Mouse (Mus musculus): ENCODE measurements at regions not wholly inside any gene's neighbourhood (a gene's known extent, or its start where the extent isn't known, plus 50 kb on each side); places are given as distances from the start of the nearest gene placed in this dataset.
A peak's percentile ranks its signal among the peaks of the same experiment; 100 is the strongest.

- Histone ChIP-seq H3K36me3 (ENCODE audit: control insufficient read depth, insufficient read depth, low read length) (no peaks in the 10 kb centered on the region), H3K27ac (ENCODE audit: low read length) (no peak overlapping the region), H3K27me3 (replicated peaks; ENCODE audit: control insufficient read depth, insufficient read depth, low read length) (no peaks in the 10 kb centered on the region), H3K9me3 (ENCODE audit: control insufficient read depth, low read length) (no peaks in the 10 kb centered on the region), H3K9ac (ENCODE audit: low read depth, low read length) (no peak overlapping the region), H3K4me2 (ENCODE audit: low read depth, low read length) (no peak overlapping the region), H3K4me1 (ENCODE audit: control insufficient read depth, insufficient read depth, low read length) (no peaks in the 10 kb centered on the region), H3K4me3 (ENCODE audit: low read length) (no peak overlapping the region)
- 84% methylated on average over 4 of the region's 4 CpGs for WGBS
- ATAC-seq: no peak
These were observed 288.2 kb downstream of the Lrig3 start for GRCm38 (mm10) chr10:126254198-126254597.

DNA sequence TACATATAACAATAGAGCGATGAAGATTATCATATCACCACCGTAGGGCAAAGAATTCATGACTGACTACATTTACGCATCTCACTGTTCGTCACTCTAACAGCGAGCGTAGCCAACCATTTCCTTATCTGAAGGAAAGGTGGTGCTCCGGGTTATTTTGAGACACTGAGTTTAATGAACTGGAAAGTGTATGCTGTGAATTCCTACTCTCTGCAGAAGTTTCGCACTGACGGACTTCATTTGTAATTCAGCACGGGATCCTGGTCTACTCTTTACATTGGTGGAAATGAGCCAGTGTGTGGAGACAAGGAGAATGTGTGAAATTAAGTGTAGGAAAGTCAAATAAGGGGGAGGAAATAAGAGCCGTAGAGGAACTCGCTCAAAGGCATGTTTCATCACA, 283.2 kb downstream of the Lrig3 start:
- H3K4me3 ChIP-seq (ENCODE audit: low read length): no peak overlapping the region
- no peak overlapping the region for H3K27ac ChIP-seq (ENCODE audit: low read length)
- no peaks in the 10 kb centered on the region for H3K27me3 ChIP-seq (replicated peaks; ENCODE audit: control insufficient read depth, insufficient read depth, low read length)
- H3K4me1 ChIP-seq (ENCODE audit: control insufficient read depth, insufficient read depth, low read length): no peaks in the 10 kb centered on the region
- no peak for ATAC-seq
- 87% methylated on average over 12 of the region's 12 CpGs for WGBS
- no peaks in the 10 kb centered on the region for H3K9me3 ChIP-seq (ENCODE audit: control insufficient read depth, low read length)
- H3K36me3 ChIP-seq (ENCODE audit: control insufficient read depth, insufficient read depth, low read length): no peaks in the 10 kb centered on the region
- H3K4me2 ChIP-seq (ENCODE audit: low read depth, low read length): no peak overlapping the region
- H3K9ac ChIP-seq (ENCODE audit: low read depth, low read length): no peak overlapping the region

DNA sequence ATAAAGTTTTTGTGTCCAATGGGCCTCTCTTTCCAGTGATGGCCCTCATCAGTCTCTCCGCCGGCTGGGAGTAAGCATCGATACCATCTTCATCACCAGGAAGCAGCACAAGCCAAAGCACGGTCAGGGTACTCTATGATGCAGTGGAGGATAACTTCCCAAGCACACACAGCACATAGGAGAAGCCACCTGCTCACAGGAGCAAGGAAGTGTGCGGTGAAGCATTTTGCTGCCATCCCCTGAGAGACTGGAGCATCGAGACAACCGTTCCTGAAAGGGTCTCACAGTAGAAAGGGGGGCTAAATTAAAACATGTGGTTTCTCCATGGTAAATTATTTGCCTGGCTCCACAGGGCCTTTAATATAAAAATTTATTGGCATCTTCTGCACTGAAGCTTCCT, 277.1 kb downstream of the Lrig3 start:
- H3K4me3 ChIP-seq (ENCODE audit: low read length): no peak overlapping the region
- H3K27me3 ChIP-seq (replicated peaks; ENCODE audit: control insufficient read depth, insufficient read depth, low read length): no peaks in the 10 kb centered on the region
- no peak overlapping the region for H3K4me2 ChIP-seq (ENCODE audit: low read depth, low read length)
- WGBS: 91% methylated on average over 7 of the region's 7 CpGs
- no peak for ATAC-seq
- no peaks in the 10 kb centered on the region for H3K9me3 ChIP-seq (ENCODE audit: control insufficient read depth, low read length)
- no peak overlapping the region for H3K27ac ChIP-seq (ENCODE audit: low read length)
- no peaks in the 10 kb centered on the region for H3K4me1 ChIP-seq (ENCODE audit: control insufficient read depth, insufficient read depth, low read length)
- no peak overlapping the region for H3K9ac ChIP-seq (ENCODE audit: low read depth, low read length)
- no peaks in the 10 kb centered on the region for H3K36me3 ChIP-seq (ENCODE audit: control insufficient read depth, insufficient read depth, low read length)

GRCm38 (mm10) chr10:126239536-126239935, 273.6 kb downstream of the Lrig3 start:
- no peak overlapping the region for H3K4me3 ChIP-seq (ENCODE audit: low read length)
- H3K4me2 ChIP-seq (ENCODE audit: low read depth, low read length): no peak overlapping the region
- no peaks in the 10 kb centered on the region for H3K4me1 ChIP-seq (ENCODE audit: control insufficient read depth, insufficient read depth, low read length)
- H3K27ac ChIP-seq (ENCODE audit: low read length): no peak overlapping the region
- no peaks in the 10 kb centered on the region for H3K36me3 ChIP-seq (ENCODE audit: control insufficient read depth, insufficient read depth, low read length)
- no peaks in the 10 kb centered on the region for H3K9me3 ChIP-seq (ENCODE audit: control insufficient read depth, low read length)
- no peaks in the 10 kb centered on the region for H3K27me3 ChIP-seq (replicated peaks; ENCODE audit: control insufficient read depth, insufficient read depth, low read length)
- H3K9ac ChIP-seq (ENCODE audit: low read depth, low read length): no peak overlapping the region
- WGBS: 49% methylated on average over 4 of the region's 4 CpGs
- no peak for ATAC-seq

Small RNAs in the stretch of these regions (microRNA-seq; reads per million reads assigned to microRNA genes)
- gene Mir378d: 26.2 reads per million, percentile 33 among the genes with 10 or more reads in this experiment
